Mouse (Mus musculus) c-Kit-negative CD71-positive TER-119-positive erythroid progenitor cells, embryonic 14.5 days (primary cell): ENCODE data around the gene Sdf2.
"Not testable (repeated sequence)": the region's sequence is repeated elsewhere in the genome, so short reads cannot be mapped to it uniquely, and the experiment has no call there.

Experiments
- DNase-seq: peaks from one replicate; pipeline ENCODE4 v3.0.0-alpha.2; 2013; ENCODE audit warnings: low read depth, low spot score

The Sdf2 gene

GRCm38 (mm10) chr11:78261380-78262352 is 16.1 kb downstream of the Sdf2 start, which contains the start of gene 2610507B11Rik:
Gene 2610507B11Rik, plus strand, starts transcription at chr11:78261752.
- DNase-seq = peak; percentile 88

GRCm38 (mm10) chr11:78262550-78262949 is 17.0 kb downstream of the Sdf2 start:
- peak; percentile 24 for DNase-seq

- no peak for DNase-seq
Measured at GRCm38 (mm10) chr11:78265571-78265970, 20.0 kb downstream of the Sdf2 start.

GRCm38 (mm10) chr11:78271986-78272385 is 26.4 kb downstream of the Sdf2 start:
- DNase-seq = no peak

GRCm38 (mm10) chr11:78275596-78275995 is 30.1 kb downstream of the Sdf2 start:
- no peak for DNase-seq

GRCm38 (mm10) chr11:78276169-78276568 is 30.6 kb downstream of the Sdf2 start:
- not testable (repeated sequence) for DNase-seq

- no peak for DNase-seq
Measured at GRCm38 (mm10) chr11:78278853-78279252, 33.3 kb downstream of the Sdf2 start.

GRCm38 (mm10) chr11:78279586-78279985 is 34.0 kb downstream of the Sdf2 start:
- DNase-seq = no peak

- no peak for DNase-seq
Measured at GRCm38 (mm10) chr11:78289146-78289763, 43.7 kb downstream of the Sdf2 start.

- DNase-seq = no peak
Measured at GRCm38 (mm10) chr11:78290654-78291053, 45.1 kb downstream of the Sdf2 start, which contains the start of gene BC030499. Gene BC030499, plus strand, starts transcription at chr11:78290841.

- DNase-seq = no peak
Measured at GRCm38 (mm10) chr11:78294585-78294984, 49.0 kb downstream of the Sdf2 start.

- no peak for DNase-seq
Measured at GRCm38 (mm10) chr11:78300917-78301316, 55.4 kb downstream of the Sdf2 start.

GRCm38 (mm10) chr11:78301357-78302084 is 56.0 kb downstream of the Sdf2 start, which contains the start of gene Spag5:
Gene Spag5, plus strand, starts transcription at chr11:78301529.
- DNase-seq = peak; percentile 84
